Mouse (Mus musculus) thymus, postnatal 14 days (tissue): ENCODE results near the gene Hexim1.
A peak's percentile ranks its signal among the peaks of the same experiment; 100 is the strongest.

Source experiments
- DNase-seq: peaks from one replicate; pipeline ENCODE4 v3.0.0; 2021

Hexim1 gene

DNA sequence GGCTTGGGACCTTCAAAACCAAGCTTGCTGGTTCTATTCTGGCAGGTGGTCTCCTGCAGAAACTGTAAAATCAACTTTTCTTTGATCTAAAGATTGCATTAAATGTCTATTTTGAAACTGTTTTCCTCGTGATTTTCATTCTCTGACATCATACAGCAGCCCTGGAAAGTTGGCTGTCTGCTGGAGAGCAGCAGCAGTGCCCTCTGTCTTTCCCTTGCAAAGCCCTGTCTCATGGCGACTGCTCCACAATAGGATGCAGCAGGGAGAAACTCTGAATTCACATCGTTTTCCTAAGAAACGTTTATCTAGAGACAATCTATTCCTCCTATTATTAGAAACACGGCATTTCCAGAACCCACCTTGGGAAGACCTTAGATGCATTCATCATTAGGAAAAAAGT lies 3.6 kb downstream of the Hexim1 start:
- DNase-seq = no peak

DNA sequence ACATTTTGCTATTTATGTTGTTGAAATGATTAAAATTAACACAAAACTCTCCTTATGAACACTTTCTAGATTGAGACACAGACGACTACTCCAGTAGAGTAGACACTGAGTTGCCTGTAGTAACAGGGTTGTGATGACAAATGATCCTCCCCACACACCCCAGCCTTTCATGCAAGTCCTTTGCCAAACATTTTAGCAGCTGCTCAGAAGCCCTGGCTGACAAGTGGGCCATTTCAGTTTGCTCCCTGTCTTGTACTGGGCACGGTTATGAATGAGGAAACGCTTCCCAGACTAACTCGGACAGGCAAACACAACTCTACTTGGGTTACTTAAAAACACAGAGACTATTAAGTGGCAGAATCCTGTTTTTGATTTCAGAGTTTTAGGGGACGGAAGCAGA lies 4.3 kb downstream of the Hexim1 start:
- no peak for DNase-seq

DNA sequence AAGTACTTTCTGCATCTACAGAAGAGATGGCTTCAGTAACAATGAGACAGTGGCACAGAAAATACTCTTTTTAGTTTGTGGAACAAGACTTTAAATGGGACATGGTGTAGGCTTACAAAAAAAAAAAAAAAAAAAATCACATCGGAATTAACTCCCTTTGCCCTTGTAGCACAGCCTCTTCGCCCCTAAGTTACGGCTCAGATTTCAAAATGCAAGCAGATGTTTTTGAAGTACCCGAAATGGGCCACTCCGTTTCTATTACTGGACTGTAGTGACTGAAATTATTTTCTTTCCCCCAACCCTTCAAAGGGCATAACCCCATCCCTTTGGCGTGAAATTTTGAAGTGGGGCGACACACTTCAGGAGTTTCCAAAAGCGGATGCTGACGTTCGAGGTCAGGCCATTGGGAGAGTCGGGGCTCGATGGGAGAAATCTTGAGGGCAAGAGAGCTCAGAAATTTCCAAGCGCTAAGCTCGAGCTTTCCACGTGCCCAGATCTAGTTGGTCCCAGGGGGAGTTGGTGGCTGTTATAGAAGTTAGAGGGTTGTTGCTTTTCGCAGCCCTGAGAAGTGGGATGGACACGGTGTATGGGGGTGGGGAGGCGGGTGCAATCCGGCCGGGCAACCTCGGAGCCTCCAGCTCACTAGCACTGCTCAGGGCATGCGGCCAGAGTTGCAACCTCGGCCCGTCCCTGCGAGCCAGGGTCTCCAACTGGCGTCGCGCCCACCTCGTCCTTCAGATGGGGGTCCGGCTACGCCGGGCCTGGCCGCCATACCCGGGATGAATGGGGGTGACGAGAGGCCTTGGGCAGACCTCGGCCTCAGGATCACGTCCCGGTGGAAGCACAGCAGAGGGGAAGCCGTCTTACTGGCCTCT lies 15.9 kb downstream of the Hexim1 start, which contains the start of gene Hexim2:
Gene Hexim2, plus strand, starts transcription at position 729 of the 875 bp plus-strand sequence.
- DNase-seq = peak; percentile 62

DNA sequence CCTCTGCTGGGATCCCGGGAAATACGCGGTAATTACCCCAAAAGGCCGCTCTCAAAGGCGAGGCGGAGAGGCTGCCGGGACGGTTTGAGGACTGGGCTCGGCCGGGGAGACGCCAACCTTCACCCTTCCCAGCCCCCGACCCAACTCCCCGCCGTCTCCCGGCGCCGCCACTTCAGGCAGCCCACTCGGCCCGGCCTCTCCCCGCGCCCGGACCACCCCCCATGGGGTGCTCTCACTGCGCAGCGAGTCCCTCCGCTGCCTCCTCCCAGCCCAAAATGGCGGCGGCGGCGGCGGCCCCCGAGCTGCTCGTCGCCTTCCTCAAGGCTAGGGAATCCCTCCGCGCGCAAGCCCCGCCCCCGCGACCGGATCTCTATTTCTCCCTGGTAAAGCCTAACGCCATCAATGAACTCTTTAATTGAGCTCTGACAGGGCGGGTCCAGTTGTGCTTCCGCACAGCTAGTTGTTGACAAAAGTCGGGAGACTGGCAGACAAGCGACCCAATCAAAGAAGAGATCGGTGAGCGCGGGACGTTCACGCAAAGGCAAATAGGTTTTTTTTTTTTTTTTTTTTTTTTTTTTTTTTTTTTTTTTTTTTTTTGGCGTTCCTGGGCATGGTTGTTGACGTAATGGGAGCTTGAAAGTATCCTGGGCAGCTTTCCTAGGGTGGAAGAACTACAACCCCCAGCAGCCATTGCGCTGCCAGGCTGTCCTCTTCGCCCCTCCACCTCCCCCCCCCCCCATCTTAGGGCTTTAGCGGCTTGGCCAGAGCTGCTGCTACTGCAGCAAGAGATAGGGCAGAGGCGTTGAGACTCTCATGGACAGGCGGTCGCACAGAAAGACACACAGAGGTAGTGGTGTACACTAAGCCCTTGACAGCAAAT lies 16.8 kb downstream of the Hexim1 start:
- DNase-seq = peak; percentile 100

DNA sequence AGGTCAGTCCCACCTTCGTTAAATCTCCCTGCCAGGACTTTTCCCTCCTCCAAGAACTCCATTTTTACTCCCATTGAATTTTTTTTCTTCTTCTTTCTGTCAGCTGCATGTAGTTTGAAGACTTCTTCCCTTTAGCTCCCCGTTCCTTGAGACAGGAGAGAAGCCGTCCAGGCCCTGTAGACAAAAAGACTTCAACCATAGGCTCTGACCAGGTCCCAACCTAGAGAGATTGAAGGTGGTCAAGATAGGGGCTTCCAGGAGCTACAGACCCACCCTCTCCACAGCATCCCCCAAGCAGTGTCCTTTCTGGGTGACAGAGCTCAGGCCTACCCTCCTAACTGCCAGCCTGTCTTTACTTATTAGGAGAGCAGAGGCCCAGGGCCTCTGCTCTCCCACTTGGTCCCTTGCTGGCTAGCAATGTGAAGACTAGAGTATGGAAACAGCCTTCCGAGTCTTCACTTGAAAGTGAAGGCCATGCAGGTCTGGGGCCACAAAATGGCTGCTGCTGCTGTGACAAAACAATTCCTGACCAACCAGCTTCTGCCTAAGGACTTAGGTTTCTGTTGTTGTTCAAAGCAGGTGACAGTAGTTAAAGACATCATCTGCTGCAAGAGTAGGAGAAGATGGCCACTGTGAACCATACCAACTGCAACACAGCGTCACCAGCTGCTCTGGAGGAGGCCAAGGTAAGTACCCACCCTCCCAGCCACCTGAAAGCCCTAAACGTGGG lies 17.6 kb downstream of the Hexim1 start:
- peak; percentile 24 for DNase-seq

DNA sequence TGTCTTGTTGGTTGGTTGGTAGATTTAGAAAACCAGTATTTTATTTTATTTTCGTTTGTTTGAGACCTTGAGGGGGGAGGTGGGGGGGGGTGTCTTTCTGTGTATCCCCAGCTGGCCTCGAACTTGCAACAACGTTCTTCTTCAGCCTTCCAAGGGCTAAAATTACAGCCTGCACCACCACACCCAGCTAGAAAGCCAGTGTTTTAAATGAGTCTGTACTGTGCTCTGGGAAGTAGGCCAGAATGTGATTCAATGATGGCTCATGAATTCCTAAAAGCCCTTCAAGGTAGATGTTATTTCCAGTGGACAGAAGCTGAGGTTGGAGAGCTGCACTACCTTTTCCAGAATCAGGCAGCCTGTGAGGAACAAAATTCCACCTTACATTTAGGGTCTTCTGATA lies 18.2 kb downstream of the Hexim1 start:
- no peak for DNase-seq

DNA sequence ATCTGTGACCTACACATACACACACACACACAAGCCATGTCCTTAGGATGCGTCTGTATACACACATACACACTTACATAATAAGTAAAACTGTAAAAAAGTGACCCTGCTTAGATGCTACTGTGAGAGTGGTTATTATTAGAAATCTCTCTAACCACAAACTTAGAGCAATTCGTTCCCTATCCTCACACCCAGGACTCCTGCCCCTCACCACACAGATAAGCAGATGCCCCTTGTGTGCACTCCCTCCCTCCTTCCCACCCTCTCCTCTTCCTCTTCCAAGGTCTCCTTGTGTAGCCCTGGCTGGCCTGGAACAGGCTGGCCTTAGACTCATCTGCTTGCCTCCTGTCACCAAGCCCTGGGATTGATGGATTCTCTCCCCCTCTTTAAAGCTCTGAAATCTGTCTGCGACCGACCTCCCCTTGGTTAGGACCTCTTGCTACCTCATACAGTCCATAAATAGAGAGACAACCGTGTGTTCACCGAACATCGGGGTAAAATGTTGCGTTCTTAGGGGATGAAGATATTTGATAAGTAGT lies 20.1 kb downstream of the Hexim1 start:
- DNase-seq = no peak

DNA sequence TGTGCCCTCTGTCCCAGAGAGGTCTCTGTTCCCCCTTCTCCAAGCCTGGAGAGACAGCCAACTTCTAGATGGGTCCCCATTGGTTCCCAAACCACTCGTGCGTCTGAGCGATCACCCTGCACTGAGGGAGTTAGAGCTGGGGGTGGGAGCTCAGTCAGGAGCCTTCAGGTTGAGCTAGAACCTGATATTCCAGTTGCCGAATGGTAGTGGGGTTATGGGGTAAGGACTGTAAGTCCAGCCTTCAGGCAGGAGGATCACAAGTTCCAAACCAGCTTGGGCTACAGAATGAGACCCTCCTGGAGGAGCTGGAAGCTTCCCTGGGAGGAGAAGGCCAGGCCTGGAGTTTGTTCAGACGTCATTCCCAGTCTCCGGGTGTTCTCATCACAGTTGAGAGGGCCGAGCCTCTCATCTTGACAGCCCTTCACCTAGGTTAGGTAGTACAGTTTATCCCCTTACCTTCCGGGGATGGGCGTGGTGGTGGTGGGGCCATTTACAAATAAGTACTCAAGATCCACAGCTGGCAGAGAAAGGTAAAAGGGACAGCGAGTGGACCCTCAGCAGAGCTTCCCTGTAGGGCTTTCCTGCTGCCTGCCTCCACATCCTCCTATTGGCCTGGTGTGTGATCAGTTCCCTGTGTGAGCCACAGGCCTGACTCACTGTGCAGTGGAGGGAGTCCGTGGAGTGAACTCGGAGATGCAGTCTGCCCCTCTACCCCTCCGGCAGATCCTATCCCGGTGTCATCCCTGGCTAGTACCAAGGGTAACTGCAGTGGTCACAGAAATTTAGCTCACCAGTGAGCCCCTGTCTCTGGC lies 24.1 kb downstream of the Hexim1 start:
- DNase-seq = no peak

DNA sequence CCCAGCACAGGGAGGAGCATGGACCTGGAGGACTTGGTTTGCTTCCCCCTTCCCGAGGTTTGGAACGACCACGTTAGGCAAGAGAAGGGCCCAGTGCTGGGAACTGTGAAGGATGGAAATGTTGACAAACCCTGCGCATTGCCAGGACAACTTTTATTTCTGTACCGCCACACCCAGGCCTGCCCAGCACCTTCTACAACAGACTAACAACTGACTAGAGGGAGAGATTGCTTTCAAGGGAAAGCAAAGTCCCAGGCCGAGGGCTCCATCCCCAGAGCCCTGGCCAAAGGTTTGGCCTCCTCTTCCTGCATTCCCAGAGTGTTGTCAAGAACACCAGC lies 24.7 kb downstream of the Hexim1 start:
- DNase-seq = no peak

DNA sequence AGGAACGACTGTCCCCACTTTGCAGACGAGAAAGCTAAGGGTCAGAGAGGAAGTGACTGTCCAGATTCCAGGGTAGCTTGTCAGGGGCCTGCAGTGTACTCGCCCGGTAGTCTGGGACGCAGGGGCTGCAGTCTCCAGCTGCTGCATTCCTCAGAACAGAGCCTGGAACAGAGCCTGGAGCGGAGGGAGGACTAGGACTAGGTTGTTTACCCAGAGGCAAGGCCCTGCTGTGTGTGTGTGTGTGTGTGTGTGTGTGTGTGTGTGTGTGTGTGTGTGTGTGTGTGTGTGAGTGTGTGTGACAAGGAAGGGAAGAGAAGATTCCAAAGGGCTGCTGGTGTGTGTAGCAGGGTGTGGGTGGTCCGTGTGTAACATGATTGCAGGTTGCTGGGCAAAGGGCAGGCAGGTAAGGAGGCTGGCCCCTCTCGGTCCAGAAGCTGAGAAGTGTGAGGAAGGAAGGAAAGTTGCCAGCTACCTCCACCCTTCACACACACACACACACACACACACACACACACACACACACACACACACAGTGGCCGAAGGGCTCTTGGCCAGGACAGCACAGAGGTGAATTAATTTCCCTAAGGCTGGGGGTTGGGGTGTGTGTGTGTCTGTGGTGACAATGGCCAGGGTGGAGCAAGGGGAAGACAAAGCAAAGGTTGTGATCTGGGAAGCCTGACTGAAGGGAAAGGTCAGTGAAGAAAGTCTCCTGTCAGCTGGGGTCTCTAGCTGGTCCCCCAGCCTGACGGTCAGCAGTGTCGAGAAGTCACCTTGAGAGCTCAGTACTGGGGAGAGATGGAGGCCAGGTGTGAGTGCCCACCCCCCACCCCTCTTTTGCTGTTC lies 25.3 kb downstream of the Hexim1 start:
- no peak for DNase-seq

DNA sequence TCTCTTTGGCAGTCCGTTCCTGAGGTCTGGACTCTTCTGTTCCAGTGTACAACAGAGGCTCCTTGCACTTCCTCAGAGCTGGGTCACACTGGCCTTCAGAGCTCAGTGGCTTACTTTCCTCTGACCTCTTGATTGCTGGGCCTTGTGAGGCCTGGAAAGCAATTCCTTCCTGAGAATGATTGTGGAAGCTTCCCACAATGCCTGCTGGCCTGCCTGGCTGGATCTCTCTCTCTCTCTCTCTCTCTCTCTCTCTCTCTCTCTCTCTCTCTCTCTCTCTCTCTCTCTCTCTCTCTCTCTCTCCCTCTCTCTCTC lies 25.9 kb downstream of the Hexim1 start:
- DNase-seq = no peak

DNA sequence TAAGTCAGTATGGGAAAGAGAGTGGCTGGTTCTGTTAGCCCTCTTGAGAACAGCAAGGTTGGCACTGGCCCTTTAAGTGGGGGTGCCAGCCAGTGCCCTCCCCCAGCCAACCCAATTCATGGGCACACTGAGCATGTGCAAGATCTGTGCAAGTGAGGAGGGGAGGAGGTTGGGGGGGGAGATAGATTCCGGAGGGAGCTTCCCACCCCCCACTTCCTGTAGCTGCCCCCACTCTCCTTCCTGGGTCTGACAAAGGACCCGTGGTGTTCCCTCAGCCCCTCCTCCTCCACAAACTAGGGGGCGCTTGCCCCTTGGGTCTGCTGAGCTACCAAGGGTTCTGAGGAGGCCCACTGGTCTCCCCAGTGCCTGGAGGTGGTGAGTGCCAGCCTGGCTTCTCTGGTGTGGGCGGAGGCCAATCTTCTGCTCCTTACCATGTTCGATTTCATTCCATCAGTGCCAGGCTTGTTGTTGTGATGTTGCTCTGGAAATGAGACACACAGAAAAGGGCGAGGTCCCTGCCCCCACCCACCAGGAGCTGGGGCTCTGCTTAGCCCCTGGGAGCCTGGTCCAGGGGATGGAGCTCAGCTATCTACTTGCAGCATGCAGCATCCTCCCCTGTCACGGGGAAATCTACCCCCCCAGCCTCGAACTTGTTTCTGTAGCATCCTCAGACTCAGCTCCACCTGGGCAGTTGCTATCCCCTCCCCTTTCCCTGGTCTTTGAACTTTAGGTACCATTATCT lies 26.6 kb downstream of the Hexim1 start:
- DNase-seq = peak; percentile 87

DNA sequence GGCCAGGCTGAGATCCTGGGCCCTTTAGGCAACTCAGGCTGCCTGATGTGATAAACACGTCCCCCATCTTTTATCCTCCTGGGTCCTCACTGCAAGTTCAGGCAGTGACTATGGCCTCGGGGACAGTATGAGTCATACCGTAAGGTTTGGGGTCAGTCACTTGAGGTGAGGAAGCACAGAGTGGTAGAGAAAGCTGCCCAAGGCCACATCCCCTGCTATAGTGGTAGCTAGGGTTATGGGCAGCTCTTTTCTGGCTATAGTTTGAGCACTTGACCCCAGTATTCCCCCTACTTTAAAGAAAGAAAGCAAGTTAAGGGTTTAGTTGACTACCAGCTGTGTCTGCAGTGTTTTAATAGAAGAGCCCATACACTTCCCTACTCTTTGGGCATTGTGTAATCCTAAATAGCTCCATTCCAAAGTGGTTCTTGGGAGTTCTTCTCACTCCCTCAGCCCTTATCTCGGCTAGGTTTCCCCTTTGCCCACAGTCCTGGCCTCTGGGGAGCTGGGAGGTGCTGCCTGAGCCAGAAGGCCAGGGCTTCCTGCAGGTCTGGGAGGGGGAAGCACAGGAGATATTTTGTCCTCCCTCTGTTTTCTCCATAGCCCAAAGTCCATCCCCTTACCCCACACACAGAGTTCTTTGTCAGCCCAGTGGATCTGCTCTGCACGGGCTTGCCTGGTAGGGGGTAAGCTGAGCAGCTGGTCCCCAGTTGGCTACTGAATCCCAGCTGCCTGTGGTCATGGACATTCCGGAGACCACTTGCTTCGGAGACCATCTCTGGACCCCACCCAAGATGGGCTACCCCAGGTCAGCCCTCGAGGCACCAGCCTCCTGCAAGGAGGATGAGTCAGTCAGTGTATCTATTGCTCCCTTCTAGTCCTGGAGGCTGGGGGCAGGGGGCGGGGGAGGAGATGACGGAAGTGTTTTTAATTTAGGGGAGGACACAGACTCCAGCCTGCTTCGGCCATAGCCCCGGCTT lies 28.6 kb downstream of the Hexim1 start:
- DNase-seq = no peak

DNA sequence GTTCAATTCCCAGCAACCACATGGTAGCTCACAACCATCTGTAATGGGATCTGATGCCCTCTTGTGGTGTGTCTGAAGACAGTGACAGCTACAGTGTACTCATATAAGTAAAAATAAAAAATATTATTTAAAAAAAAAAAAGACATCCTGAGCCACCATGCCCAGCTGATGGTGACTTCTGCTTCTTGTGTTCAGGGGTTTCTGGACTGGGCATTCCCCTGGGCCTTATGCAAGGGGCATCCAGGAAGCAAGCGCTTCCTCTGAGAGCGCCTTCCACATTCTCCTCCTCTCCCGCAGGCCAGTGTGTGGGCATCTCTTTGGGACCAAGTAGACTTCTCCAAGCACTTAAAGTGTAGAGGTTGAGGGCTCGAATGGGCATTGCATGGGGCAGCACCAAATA lies 30.4 kb downstream of the Hexim1 start:
- no peak for DNase-seq

DNA sequence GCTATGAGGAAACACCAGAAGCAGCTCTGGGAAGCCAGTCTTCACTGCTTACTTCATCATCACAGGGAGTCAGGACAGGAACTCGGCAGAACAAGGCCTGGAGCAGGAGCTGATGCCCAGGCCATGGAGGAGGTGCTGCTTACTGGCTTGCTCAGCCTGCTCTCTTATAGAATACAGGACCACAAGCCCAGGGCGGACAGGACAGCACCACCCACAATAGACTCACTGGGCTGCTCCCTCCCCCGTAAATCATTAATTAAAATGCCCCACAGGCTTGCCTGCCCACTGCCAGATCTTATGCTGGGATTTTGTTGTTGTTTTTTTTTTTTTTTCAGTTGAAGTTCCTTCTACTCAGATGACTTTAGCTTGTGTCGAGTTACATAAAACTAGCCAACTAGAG lies 31.7 kb downstream of the Hexim1 start:
- no peak for DNase-seq

DNA sequence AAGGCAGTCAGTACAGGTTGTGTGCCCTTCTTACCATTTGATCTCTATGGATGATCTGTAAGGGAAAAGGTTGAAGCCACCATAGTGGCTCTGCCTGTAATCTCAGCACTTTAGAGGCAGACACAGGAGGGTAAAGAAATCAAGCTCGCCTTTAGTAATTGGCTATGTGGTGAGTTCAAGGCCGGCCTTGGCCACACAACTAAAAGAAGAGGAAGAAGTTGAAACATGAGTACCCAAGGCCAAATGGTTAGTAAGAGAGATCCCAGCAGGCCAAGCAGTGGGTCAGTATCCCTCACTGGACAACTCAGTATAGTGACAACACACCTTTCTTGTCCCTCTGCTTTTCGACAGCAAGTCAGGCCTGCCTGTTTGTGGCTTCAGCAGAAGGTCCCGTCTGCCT lies 33.7 kb downstream of the Hexim1 start:
- no peak for DNase-seq

DNA sequence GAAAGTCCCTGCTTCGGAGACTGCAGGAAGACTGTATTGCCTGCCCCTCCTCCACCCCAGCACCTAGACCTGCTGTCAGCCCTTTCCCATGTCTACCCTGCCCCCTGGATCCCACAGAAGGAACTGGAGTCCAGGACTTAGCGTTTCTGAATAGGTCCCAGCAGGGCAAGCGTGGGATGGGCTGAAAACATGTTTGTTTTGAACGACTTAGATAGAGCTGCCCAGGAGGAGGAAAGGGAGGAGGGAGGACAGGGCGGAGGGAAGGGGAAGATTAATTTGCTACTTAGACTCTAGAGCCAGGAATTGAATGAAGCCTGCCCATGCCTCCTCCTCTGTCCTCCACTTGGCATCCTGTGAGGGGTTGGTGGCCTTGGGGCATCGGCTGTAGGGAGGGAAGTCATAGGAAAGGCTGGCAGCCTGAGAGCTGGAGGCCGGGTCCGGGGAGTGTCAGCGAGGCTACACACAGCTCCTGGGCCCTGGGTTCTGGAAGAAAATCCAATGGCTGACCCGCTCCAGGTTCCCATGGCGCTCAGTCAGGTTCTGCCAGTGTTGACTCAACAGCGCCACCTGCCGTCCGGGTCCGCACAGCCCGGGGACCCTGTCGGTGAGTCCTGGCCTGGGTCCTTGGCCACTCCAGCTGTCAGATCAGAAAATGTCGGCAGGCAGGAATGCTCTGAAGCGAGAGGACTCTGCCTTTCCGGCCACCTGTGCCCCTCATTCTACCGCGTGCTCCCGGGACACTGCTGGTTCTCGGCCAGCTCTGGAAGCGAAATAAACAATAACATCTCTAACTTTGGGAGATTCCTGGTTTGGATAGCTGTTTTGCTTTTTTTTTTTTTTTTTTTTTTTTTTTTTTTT lies 42.8 kb downstream of the Hexim1 start:
- peak; percentile 94 for DNase-seq

DNA sequence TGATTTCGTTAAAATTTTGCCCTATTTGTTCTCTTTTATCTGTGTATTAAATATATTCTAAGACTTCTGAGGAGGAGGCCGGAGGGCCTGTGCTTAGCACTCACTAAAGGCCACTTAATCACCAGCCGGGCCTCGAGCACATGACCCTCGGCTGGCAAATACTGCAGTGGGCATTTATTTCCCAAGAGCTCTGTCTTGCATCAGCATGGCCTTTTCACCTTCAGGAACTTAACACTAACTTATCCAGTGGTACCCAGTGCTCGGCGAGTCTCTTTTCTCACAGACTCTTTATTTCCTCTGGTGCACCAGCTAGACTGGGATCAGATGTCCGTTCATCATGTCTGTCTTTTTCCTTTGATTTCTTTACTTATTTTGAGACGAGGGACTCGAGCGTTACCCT lies 44.7 kb downstream of the Hexim1 start:
- no peak for DNase-seq
